Mouse (Mus musculus) olfactory bulb, adult 2 months (tissue): ENCODE measurements around the gene Dbp. TPM values are rescaled to one million over a fixed set of nuclear protein-coding genes. Genes with fewer than 3 reads are reported as not detected.

ENCODE experiments used
- H3K27ac ChIP-seq: fragments of 200-500 bp; 2 replicates; pipeline ENCODE4 v1.5.1; 2012; ENCODE audit warnings: low read depth, low read length; ENCODE audit not compliant: insufficient read depth
- H3K4me1 ChIP-seq: fragments of 200-500 bp; 2 replicates; pipeline ENCODE4 v1.6.1; 2012; ENCODE audit warnings: low read length; ENCODE audit not compliant: control insufficient read depth, insufficient read depth
- H3K4me3 ChIP-seq: fragments of 200-500 bp; 2 replicates; pipeline ENCODE4 v1.5.1; 2012; ENCODE audit warnings: mild to moderate bottlenecking, low read depth, low read length, moderate library complexity; ENCODE audit not compliant: insufficient read depth
- CTCF ChIP-seq: fragments of 200-500 bp; IDR thresholded peaks from 2 replicates; pipeline ENCODE4 v1.5.1; 2012; ENCODE audit warnings: low read depth, mild to moderate bottlenecking, low read length, moderate library complexity; ENCODE audit not compliant: insufficient read depth
- POLR2A ChIP-seq: fragments of 200-500 bp; IDR thresholded peaks from 2 replicates; pipeline ENCODE4 v1.6.1; 2012; ENCODE audit warnings: mild to moderate bottlenecking, low read depth, low read length, moderate library complexity; ENCODE audit not compliant: insufficient read depth
- WGBS: fragments of 180-500 bp; shearing (Covaris S2); methylation state at CpG from one replicate; pipeline ENCODE4 v1.1.7; 2018; 5-methylcytosine and 5-hydroxymethylcytosine counted together
- polyA plus RNA-seq: library from polyadenylated mRNA; stranded (reverse); fragments of >200 nt; gene quantifications from 2 replicates; pipeline ENCODE4 v1.2.4, GENCODE M21; 2012; ENCODE audit warnings: low replicate concordance; ENCODE audit not compliant: missing spikeins, insufficient read depth, insufficient read length

Gene Dbp
- polyA plus RNA-seq, 1 experiment: 386 TPM

- H3K4me1 ChIP-seq: peaks cover 68% of the 10 kb centered on the region
- H3K27ac ChIP-seq: no peak overlapping the region
Observed at GRCm38 (mm10) chr7:45710477-45711191, 5.7 kb downstream of the Dbp start.

GRCm38 (mm10) chr7:45711316-45712021 lies 6.6 kb downstream of the Dbp start:
- H3K4me1 ChIP-seq: peaks cover 76% of the 10 kb centered on the region

More at GRCm38 (mm10) chr7:45710477-45711191, 5.7 kb downstream of the Dbp start:
- WGBS: 90% methylated on average over 20 of the region's 20 CpGs
- no peak for TF ChIP-seq CTCF
- peak; percentile 26; the same call in 1 of the 2 replicates for TF ChIP-seq POLR2A
- H3K4me3 ChIP-seq: no peak overlapping the region

DNA sequence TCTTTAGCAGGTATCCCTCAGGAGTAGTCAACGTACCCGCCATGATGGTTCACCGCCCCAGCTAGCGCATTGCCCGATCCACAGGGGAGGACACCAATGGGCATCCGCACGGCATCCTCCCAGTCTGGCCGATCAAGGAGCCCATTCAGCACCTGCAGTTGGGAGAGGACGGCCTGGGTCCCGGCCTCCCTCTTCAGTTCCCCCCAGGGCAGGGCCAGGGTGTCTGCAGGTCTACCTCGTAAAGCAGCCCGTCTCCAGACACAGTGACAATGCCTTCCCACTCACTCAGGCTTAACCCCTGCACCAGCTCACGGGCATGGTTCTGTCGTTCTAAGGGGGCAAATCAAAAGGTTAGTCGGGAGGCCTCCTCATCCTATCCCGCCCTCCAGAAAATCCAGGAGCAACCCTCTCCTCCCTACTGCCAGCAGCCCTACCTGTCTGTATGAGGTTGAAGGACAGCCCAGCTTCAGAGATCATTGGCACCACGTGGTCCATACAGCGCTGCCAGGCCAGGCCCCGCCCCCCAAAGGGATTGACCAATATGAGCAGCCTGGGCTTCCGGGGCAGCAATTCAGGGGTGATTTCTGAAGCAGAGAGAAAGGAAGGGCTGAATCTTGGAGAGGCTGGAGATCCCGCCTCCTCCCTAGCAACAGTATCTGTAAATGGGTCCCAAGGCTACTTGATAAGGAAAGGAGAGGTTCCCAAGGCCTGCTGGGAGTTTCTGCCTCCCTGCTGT lies 7.3 kb downstream of the Dbp start:
- WGBS: 85% methylated on average over 21 of the region's 21 CpGs
- Histone ChIP-seq H3K27ac (no peak overlapping the region), H3K4me3 (no peak overlapping the region), H3K4me1 (peaks cover 77% of the 10 kb centered on the region)
- TF ChIP-seq CTCF (no peak), POLR2A (0 out of 2 replicates have a peak, but pooled peaks have one; percentile 13)

More at GRCm38 (mm10) chr7:45711316-45712021, 6.6 kb downstream of the Dbp start:
- WGBS: 78% methylated on average over 24 of the region's 24 CpGs
- TF ChIP-seq POLR2A (0 out of 2 replicates have a peak, but pooled peaks have one; percentile 25), CTCF (no peak)
- Histone ChIP-seq H3K27ac (no peak overlapping the region), H3K4me3 (no peak overlapping the region)

DNA sequence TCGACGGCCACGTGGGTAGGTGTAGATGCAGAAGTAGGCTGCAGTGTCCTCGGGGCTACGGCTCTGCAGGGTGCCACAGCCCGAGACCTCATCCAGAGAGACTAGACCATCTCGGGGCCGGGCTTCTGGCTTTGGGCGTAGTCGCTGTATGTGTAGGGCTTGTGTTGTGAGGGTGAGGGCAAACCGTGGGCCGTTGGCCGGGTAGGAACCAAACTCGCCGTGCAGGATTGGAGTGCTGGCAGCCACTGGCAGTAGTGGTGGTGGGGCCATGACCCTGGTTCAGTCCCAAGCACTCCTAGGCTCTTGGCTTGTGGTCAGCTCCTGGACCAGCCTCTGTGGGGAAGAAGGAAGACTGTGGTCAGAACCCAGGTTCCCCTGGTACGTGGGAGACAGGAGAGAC lies 8.5 kb downstream of the Dbp start:
- TF ChIP-seq CTCF (no peak), POLR2A (no peak)
- H3K27ac ChIP-seq: no peak overlapping the region
- no peak overlapping the region for H3K4me3 ChIP-seq
- peaks cover 67% of the 10 kb centered on the region for H3K4me1 ChIP-seq
- WGBS: 93% methylated on average over 16 of the region's 16 CpGs

DNA sequence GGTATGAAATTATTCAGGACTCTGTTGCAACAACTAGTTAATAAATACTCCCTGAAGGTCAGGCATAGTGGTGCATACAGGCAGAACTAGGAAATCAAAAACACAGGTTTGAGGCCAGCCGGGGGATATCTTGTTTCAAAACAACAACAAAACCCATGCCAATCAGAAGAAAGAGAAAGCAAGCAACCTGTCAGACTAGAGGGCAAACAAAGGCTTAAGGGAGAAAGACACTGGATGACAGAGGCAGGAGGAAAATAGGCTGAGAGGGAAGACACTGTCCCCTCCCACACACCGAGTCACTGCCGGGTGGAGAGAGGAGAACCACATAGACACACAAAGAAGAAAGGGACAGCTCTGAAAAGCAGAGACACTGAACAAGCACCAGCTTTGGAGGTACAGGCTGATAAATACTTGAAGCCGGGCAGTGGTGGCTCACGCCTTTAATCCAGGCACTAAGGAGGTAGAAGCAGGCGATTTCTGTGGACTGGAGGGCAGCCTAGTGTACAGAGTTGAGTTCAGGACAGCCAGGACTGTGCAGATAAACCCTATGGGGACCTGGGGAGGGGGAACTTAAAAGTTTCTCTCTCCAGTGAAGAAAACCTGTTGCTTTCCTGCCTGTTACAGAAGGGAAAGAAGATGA lies 9.1 kb downstream of the Dbp start:
- 50% methylated on average over 6 of the region's 6 CpGs for WGBS
- no peak for TF ChIP-seq CTCF
- TF ChIP-seq POLR2A: no peak
- H3K27ac ChIP-seq: no peak overlapping the region

DNA sequence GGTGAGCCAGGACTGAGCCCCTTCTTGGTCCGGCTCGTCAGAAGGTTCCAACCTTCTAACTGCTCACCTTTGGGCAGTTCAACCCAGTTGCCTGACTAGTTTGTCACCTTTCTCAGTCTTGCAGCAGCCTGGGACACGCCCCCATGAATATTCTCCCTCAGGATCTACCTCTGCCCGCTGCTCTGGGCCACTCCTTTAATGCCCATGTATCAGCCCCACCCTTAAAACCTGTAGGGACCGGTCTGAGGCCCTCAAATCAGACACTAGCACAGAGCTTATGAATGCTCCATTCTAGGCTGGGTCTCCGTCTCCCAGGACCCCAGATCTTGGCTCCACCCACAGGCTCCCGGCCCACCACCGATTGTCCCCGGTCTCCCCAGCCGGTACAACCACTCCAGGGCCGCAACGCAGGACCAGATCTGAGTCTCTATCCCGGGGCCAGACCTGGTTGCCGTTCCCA lies 9.8 kb downstream of the Dbp start:
- peaks cover 66% of the 10 kb centered on the region for H3K4me1 ChIP-seq
- TF ChIP-seq POLR2A (no peak), CTCF (no peak)
- peak overlapping the region; percentile 72 for H3K4me3 ChIP-seq
- peak overlapping the region; percentile 65 for H3K27ac ChIP-seq
- WGBS: 7% methylated on average over 14 of the region's 14 CpGs

More for the DNA sequence above, 9.1 kb downstream of the Dbp start:
- Histone ChIP-seq H3K4me3 (peak overlapping the region; percentile 72), H3K4me1 (peaks cover 63% of the 10 kb centered on the region)

DNA sequence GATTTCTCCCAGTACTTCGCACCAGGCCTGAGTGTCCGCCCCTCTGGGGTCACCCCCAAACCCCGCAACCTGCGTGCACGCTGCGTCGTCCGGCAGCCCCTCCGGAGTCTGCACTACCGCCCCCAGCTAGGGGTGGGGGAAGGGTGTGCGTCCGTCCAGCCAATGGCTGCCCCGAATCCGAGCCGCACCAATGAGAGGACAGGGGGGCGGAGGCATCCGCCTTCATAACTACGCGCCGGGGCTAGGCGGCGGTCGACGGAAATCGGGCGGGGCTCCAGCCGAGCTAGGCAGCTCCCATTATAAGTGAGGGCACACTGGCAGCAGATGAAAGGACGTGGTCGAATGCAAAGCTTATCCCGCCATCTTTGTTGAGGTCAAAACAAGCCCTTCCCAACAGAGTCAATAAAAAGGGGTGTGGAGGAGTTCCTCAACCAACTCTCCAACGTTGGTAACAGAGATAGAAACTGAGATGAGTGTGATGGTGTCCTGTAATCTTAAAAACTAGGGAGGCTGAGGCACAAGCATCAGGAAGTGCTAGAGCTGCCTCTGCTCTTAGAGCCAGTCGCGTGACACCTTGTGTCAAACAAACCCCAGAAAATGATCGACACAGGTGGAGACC lies 10.3 kb downstream of the Dbp start, which contains the start of gene Rpl18:
TSS of gene Rpl18 (plus strand) at position 368 of the 619 bp plus-strand sequence.
- WGBS: 8% methylated on average over 34 of the region's 34 CpGs
- Histone ChIP-seq H3K4me3 (peak within 1 kb of the TSS; percentile 72), H3K4me1 (peaks cover 65% of the 10 kb centered on the region), H3K27ac (peak within 1 kb of the TSS; percentile 65)
- peak; percentile 51; the same call in 1 of the 2 replicates for TF ChIP-seq POLR2A
- TF ChIP-seq CTCF: no peak
